Mouse (Mus musculus) embryonic stem cell, embryonic (primary cell): ENCODE data around the gene Prmt9.

Experiments used
- CTCF ChIA-PET, 4 experiments: fragments of 300-600 bp in 2 of 4; fragments of 350-600 bp in 2 of 4; sonication (Branson Sonifier 250); formaldehyde crosslinking; loops; one replicate each; lab custom pipeline; 2022; ENCODE audit warnings: inconsistent platforms in 2 of 4; lab: Charles Lee
- POLR2A ChIA-PET, 4 experiments: fragments of 300-600 bp in 2 of 4; fragments of 350-600 bp in 2 of 4; sonication (Branson Sonifier 250); formaldehyde crosslinking; loops; one replicate each; lab custom pipeline; 2022; ENCODE audit warnings: antibody characterized with exemption in 4 of 4, inconsistent platforms in 1 of 4; lab: Charles Lee

Prmt9 gene

GRCm38 (mm10) chr8:77577674-77578073, 28.5 kb downstream of the Prmt9 start:
- ChIA-PET CTCF (no interaction called here), POLR2A (no interaction called here)

- ChIA-PET CTCF (interaction anchor here in 1 of 4 experiments (0.6 kb wide), 1 partner anchor 139 kb away, joined by 11 read pairs; no protein-coding TSS in a partner anchor), POLR2A (interaction anchor here in 1 of 4 experiments (0.7 kb wide), 1 partner anchor 96 kb away, joined by 3 read pairs; no protein-coding TSS in a partner anchor)
Measured at GRCm38 (mm10) chr8:77584174-77584573, 35.0 kb downstream of the Prmt9 start.

DNA sequence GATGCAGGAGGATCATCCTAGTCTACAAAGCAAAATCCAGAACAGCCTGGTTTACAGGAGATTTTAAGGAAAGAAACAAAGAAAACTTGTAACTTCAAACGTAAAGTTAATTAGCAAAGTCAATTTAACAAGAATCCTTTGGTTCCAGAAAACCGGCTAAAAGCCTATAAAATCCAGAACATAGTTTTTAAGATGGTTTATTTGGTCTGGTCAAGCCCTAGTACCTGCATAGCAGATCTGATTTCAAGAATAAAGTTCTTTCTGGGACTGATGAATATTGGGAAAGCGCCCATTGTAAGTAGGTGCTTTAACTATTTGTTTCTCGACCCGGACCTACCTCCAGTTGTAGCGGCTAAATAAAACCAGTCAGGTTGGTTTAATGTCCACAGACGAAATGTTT, 60.4 kb downstream of the Prmt9 start:
- POLR2A ChIA-PET = interaction anchor here in 1 of 4 experiments (0.7 kb wide), 1 partner anchor 226 kb away, joined by 3 read pairs; no protein-coding TSS in a partner anchor
- CTCF ChIA-PET = no interaction called here

GRCm38 (mm10) chr8:77610374-77610969, 61.3 kb downstream of the Prmt9 start, which contains the start of gene Tmem184c:
TSS of gene Tmem184c (minus strand) at chr8:77610698.
- CTCF ChIA-PET = interaction anchor here in 1 of 4 experiments (1.3 kb wide), 1 partner anchor 191 kb away, joined by 3 read pairs; no protein-coding TSS in a partner anchor
- POLR2A ChIA-PET = interaction anchor here in 2 of 4 experiments (0.5 to 1.6 kb wide), 4 partner anchors 9 to 809 kb away, joined by 3 to 4 read pairs (median 4); no protein-coding TSS in a partner anchor

GRCm38 (mm10) chr8:77617916-77618315, 68.7 kb downstream of the Prmt9 start:
- ChIA-PET POLR2A (no interaction called here), CTCF (interaction anchor here (0.5 to 2.0 kb wide), 6 partner anchors 43 to 447 kb away, joined by 3 to 8 read pairs (median 4); no protein-coding TSS in a partner anchor)

GRCm38 (mm10) chr8:77623677-77624209, 74.5 kb downstream of the Prmt9 start:
- CTCF ChIA-PET = no interaction called here
- POLR2A ChIA-PET = interaction anchor here in 1 of 4 experiments (0.8 kb wide), 1 partner anchor 92 kb away, joined by 4 read pairs; no protein-coding TSS in a partner anchor

DNA sequence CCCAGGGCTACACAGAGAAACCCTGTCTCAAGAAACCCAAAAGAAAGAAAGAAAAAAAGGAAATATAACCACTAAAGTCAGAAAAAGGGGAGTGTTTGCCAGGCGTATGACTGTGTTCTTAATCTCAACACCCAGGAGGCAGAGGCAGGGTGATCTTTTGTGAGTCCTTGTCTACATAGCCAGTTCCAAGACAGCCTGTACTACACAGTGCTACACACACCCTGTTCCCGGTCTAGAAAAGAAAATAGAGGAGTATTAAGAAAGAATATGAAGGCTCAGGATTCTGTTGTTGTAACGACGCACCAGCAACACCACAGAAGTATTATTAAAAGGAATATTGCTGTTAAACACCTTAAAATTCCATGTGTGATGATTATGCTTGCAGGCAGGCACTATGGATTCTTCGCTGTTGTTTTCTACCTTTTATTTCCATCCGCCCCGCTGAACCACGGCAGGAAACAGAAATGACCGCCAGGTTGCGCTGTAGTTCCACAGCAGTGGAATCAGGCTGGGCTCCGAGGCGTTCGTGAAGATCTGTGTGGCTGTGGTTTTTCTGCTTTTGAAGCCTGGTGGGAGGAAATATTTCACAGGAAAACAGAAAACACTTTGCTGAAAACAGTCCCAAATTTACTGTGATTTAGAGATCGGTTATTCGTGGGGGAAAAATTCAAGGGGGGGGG, 80.8 kb downstream of the Prmt9 start:
- POLR2A ChIA-PET = interaction anchor here in 1 of 4 experiments (0.7 kb wide), 1 partner anchor 9 kb away, joined by 4 read pairs; no protein-coding TSS in a partner anchor
- CTCF ChIA-PET = interaction anchor here in 3 of 4 experiments (0.6 to 0.8 kb wide), 3 partner anchors 55 to 375 kb away, joined by 3 to 4 read pairs (median 4); no protein-coding TSS in a partner anchor

- CTCF ChIA-PET = interaction anchor here in 3 of 4 experiments (0.6 to 0.8 kb wide), 4 partner anchors 55 to 662 kb away, joined by 3 to 6 read pairs (median 4); no protein-coding TSS in a partner anchor
- POLR2A ChIA-PET = interaction anchor here in 1 of 4 experiments (0.7 kb wide), 1 partner anchor 8 kb away, joined by 4 read pairs; no protein-coding TSS in a partner anchor
Measured at GRCm38 (mm10) chr8:77630691-77631090, 81.5 kb downstream of the Prmt9 start.
